Mouse (Mus musculus) kidney, adult 18-20 months (tissue): Measurements from ENCODE around the gene Steap2.

ENCODE experiments used
- DNase-seq: peaks from one replicate; pipeline ENCODE4 v3.0.0; 2021

The Steap2 gene

DNA sequence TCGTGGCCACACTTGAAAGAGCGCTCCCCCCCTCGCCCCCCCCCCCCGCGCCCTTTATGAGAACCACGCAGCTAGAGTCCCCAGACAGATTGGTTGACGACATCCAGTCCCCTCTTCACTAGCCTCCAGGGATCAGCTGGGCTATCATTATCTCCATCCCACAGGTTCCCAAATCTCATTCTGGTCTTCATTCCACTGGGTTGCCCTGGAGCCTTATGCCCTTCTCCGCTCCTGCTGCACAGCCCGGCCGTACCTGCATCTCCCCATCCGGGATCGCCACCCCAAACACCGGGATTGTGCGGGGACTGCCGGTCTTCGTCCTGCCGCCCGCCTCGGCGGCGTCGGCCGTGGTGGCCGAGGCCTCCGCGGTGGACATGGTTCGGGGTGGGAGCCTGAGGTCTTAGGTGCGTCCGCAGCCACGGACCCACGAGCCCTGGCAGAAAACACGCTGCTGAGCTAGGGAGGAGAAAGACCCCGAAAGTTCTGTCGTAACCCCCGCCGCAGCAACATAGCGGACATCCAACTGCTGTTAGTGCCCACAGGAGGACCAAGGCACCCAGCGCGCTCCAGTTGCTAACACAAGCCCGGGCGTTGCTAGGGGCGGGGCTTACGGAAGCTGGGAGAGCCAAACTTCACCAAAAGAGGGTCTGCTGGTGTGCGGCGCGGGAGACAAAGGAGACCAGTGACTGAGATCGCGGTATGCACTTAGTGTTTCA lies 30.6 kb downstream of the Steap2 start, which contains the start of gene Cfap69:
Gene Cfap69 (minus strand): TSS at position 585 of the 716 bp plus-strand sequence.
- peak; percentile 73 for DNase-seq

DNA sequence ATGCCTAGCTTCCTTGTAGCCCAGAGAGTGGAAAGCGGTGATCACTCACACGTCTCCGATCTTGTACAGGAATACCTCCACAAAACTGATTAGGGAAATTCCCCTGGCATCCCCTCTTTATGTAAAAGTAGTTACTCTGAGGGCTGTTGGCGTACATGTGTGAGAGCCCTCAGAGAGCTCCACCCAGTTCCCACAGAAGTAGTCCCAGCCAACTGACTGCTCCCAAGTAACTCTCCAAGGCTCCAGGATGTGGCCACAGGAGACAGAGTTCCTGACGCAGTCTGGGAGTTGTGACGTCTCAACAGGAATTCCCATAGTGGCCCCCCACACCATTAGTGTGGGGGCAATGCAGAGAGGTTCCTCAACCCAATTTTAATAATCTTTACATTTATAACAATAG lies 31.3 kb downstream of the Steap2 start:
- DNase-seq = no peak

DNA sequence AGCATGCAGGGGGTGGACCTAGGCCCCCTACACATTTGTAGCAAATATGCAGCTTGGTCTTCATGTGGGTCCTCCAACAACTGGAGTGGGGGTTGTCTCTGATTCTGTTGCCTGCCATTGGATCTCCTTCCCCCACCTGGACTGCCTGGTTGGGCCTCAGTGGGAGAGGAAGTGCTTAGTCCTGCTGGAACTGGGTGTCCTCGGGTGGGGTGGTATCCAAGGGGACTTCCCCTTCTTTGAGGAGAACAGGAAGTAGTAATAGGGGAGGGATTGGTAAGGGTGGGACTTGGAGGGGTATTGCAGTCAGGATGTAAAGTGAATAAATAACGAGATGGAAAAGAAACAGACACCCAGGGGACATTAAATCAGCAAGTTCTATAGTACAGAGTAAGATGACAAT lies 35.7 kb downstream of the Steap2 start:
- DNase-seq = no peak

DNA sequence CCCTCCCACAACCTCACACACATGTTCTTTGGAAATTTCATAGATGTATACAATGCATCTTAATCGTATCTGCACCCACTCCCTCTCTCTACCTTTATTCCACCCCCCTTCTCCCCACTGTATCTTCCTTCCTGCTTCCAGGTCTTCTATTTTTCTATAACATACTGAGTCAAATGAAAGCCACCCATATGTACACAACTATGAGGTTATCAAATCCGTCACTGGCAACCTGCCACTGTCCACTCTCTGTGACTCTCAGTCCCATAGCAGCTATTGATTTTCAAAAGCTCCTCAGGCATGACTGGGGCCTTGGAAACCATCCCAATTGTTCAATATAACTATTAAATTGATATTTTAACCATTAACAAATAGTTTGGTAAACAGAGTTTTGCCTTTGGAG lies 36.4 kb downstream of the Steap2 start:
- no peak for DNase-seq

DNA sequence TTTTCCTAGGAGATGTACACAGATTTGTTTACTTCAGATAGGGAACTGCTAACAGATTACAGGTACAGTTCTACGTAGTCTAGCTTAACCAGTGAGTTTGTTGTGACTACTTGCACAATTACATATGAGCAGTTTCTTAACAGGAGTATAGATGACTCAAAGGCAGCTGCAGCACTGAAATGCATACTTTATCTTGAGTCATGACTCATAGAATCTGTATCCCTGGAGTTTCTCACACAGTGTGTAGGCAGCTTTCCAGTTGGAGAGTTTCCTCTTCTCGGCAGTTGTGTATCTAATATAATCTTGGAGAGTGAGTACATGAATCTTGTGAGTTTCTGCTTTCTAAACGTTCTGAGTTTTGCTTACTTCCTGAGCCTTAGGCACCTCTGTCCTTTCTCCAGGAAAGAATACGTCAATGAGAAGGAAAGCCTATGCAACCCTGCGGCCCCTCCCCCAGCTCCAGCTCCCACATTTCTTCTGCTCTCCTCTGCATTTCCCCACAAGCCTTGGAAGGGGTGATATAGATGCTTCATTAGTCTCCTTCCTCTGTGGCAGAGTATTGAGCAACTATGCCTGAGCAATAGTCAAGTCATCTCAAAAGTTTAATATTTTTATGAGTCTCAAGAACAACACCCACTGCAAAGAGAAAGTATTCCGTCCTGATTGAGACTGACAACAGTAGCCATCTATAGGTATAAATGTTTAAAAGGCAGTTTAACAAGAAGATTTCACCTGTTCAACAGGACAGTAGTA lies 45.4 kb downstream of the Steap2 start:
- no peak for DNase-seq

DNA sequence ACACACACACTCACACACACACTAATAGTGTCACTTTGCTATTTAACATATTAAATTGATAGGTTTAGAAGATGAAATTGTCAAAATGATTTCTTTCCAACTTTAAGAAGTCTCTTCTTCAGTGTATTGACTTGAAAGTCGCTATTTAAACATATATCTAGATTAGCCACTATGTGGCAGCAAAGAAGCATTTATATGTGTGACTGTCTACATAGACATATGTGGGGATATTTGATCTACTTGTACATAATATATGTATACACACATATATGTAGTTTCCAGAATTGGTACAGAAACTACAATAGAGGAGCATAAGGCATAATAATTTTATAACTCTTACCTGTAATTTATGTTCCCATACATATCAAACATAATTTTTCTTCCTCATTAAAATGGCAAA lies 48.2 kb downstream of the Steap2 start:
- no peak for DNase-seq

DNA sequence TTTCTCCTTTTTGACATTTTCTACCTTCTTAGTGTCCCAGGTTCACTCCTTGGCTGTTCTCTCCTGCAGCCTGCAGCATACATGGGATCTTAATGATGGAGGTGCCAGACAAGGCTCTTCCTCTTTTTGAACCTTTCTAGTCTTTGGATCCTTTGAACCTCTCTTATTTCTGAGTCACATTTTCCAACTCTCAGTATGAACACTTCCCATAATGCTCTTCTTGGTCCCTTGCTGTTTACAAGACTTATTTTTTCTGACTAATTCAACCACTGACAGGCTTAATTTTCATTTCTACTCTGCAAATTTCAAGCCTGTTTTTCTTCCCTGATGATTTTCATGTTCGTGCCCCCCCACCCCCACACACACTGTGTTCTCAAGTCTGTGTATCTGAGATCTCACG lies 55.9 kb downstream of the Steap2 start:
- DNase-seq = no peak

DNA sequence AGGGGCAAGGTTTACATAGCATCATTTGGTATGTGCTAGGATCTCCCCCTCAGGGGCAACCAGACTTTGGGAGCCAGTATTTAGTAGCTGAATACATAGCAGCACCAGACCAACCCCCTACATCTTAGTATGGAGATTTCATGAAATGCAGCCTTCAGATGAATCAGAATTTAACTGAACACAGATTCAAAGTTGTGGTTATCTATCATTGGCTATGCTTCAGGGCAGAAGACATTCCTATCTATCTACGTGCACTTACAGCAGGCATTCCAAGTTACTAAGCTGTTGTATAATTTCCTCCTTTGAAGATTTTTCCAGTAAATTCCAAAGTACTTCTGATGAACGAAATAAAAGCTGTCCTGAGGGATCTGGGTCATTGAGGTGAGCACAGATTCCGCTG lies 68.9 kb downstream of the Steap2 start:
- DNase-seq = no peak

DNA sequence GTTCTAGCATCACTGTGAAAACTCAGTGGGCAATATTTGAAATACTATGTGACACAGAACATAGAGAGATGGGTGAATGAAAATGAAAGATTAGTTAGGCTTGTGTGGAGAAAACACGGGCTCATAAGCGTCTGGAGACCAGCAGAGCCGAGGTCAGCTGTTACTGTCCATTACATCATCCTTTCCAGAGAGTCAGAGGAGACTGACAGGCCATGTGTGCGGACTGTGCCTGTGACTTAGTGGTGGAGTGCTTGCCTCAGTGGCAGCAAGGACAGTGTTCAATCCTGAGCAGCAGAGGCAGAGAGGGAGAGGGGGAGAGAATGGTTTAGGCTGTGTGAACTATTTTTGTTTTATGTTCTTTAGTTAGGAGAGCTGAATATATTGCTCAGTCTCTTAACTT lies 76.0 kb downstream of the Steap2 start:
- no peak for DNase-seq
